Mouse (Mus musculus): ENCODE results near the gene Mogat2.

- TF ChIP-seq CTCF (IDR thresholded peaks at IDR 0.05) (no peak), EP300 (IDR thresholded peaks at IDR 0.05) (no peak)
Measured at GRCm38 (mm10) chr7:99175666-99176065, 62.8 kb downstream of the Mogat2 start.
